8 mouse cellular contexts compared by ENCODE assay signal in the genomic region with DNA sequence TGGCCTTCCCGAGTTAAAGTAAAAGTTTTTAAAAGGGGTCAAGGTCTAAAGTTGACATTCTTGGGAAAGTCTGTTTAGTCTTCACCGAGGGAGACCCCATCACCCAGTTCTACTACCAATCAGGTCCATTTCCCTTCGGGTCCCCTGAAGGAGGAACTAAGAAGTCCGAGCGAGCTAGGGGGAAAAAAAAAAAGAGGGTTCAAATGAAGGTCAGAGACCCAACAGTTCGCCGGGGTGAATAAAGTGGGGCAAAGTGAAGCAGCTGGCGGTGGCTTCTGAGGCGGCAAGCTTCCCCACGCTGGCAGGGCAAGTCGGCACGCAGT. TPM values are rescaled to one million over a fixed set of nuclear protein-coding genes. Genes with fewer than 3 reads are reported as not detected.
A peak's percentile ranks its signal among the peaks of the same experiment; 100 is the strongest.
DNase-seq lines count a peak whose midpoint lies in the region; ATAC-seq lines count a peak whose summit lies in the region.

No protein-coding gene starts in this region.

- no peaks in the 10 kb centered on the region for H3K36me3 ChIP-seq in limb, embryonic 15.5 days
- no peaks in the 10 kb centered on the region for H3K36me3 ChIP-seq in stomach, embryonic 14.5 days (ENCODE audit: control insufficient read depth, insufficient read depth, low read length)

- H3K9ac ChIP-seq in limb, embryonic 15.5 days: peak overlapping the region; percentile 85
- H3K9ac ChIP-seq in stomach, embryonic 14.5 days (replicated peaks; ENCODE audit: low read depth, low read length): peak overlapping the region; percentile 89

- H3K27me3 ChIP-seq in limb, embryonic 15.5 days: no peaks in the 10 kb centered on the region
- H3K27me3 ChIP-seq in stomach, embryonic 14.5 days (ENCODE audit: control insufficient read depth, insufficient read depth, low read length): no peaks in the 10 kb centered on the region

- peak overlapping the region; percentile 77 for H3K4me2 ChIP-seq in limb, embryonic 15.5 days
- peak overlapping the region; percentile 76 for H3K4me2 ChIP-seq in stomach, embryonic 14.5 days (replicated peaks; ENCODE audit: low read depth, low read length)

- WGBS in limb, embryonic 15.5 days: under 1% methylated on average over 12 of the region's 12 CpGs
- WGBS in stomach, embryonic 14.5 days: under 1% methylated on average over 12 of the region's 12 CpGs

- H3K9me3 ChIP-seq in limb, embryonic 15.5 days: no peaks in the 10 kb centered on the region
- H3K9me3 ChIP-seq in stomach, embryonic 14.5 days (ENCODE audit: control insufficient read depth, low read depth, low read length): no peaks in the 10 kb centered on the region

- ATAC-seq in erythroblast, adult 5-6 weeks (replicated peaks; ENCODE audit: low FRiP score, poor library complexity, severe bottlenecking): peak; percentile 57; the same call in 1 of the 2 replicates
- ATAC-seq in limb, embryonic 15.5 days (ENCODE audit: insufficient number of reproducible peaks, low FRiP score, low TSS enrichment, low read depth): no peak
- ATAC-seq in stomach, embryonic 14.5 days (ENCODE audit: insufficient number of reproducible peaks, insufficient read depth, low FRiP score, low read depth): no peak

- H3K27ac ChIP-seq in limb, embryonic 15.5 days: peak overlapping the region; percentile 96
- peak overlapping the region; percentile 88 for H3K27ac ChIP-seq in stomach, embryonic 14.5 days (ENCODE audit: low read length)

- H3K4me3 ChIP-seq in limb, embryonic 15.5 days: peak overlapping the region; percentile 97
- H3K4me3 ChIP-seq in stomach, embryonic 14.5 days (ENCODE audit: low read depth, low read length): peak overlapping the region; percentile 99

- peak; percentile 57 for DNase-seq in embryo, embryonic 10 days (ENCODE audit: low spot score)
- DNase-seq in embryo, embryonic 9.5 days (ENCODE audit: extremely low spot score): no peak
- peak; percentile 61 for DNase-seq in 3T3-L1 (ENCODE audit: low read depth, low spot score)
- DNase-seq in cerebellum, adult 11 months: no peak
- DNase-seq in adrenal gland, postnatal 14 days: no peak

- peaks cover 25% of the 10 kb centered on the region for H3K4me1 ChIP-seq in limb, embryonic 15.5 days
- peaks cover 20% of the 10 kb centered on the region for H3K4me1 ChIP-seq in stomach, embryonic 14.5 days (ENCODE audit: control insufficient read depth, insufficient read depth, low read length)

RNA-seq across cellular contexts. Expression of gene Atxn2, which starts 0.3 kb away (rescaled TPM):
- total RNA-seq in erythroblast, adult 5-6 weeks (2015; ENCODE audit: low replicate concordance): 97.4 and 97.8 TPM in 2 replicates
- total RNA-seq in erythroblast, adult 5-6 weeks (2017; ENCODE audit: low replicate concordance): 166 and 169 TPM in 2 replicates
- 48.5 and 49.4 TPM in 2 replicates for polyA plus RNA-seq in limb, embryonic 15.5 days (2015; fragmentation: Nextera tagmentation; extraction: Ambion mirVana)
- 71.9 and 78.4 TPM in 2 replicates for polyA plus RNA-seq in stomach, embryonic 14.5 days (2014; fragmentation: Nextera tagmentation; extraction: Ambion mirVana)
- 170 and 187 TPM in 2 replicates for total RNA-seq in adrenal gland, postnatal 14 days (2021)

RNA-seq across cellular contexts. Expression of gene Brap, which starts 50.4 kb away (rescaled TPM):
- 30.4 and 45.1 TPM in 2 replicates for total RNA-seq in erythroblast, adult 5-6 weeks (2015; ENCODE audit: low replicate concordance)
- total RNA-seq in erythroblast, adult 5-6 weeks (2017; ENCODE audit: low replicate concordance): 67.0 and 88.8 TPM in 2 replicates
- polyA plus RNA-seq in limb, embryonic 15.5 days (2015; fragmentation: Nextera tagmentation; extraction: Ambion mirVana): 43.9 and 46.4 TPM in 2 replicates
- polyA plus RNA-seq in stomach, embryonic 14.5 days (2014; fragmentation: Nextera tagmentation; extraction: Ambion mirVana): 30.8 and 31.7 TPM in 2 replicates
- total RNA-seq in adrenal gland, postnatal 14 days (2021): 55.0 and 57.1 TPM in 2 replicates

RNA-seq across cellular contexts. Expression of gene Acad10, which starts 50.5 kb away (rescaled TPM):
- total RNA-seq in erythroblast, adult 5-6 weeks (2015; ENCODE audit: low replicate concordance): 2.1 and 3.7 TPM in 2 replicates
- 0.14 and 0.26 TPM in 2 replicates for total RNA-seq in erythroblast, adult 5-6 weeks (2017; ENCODE audit: low replicate concordance)
- polyA plus RNA-seq in limb, embryonic 15.5 days (2015; fragmentation: Nextera tagmentation; extraction: Ambion mirVana): 2.2 and 3.3 TPM in 2 replicates
- polyA plus RNA-seq in stomach, embryonic 14.5 days (2014; fragmentation: Nextera tagmentation; extraction: Ambion mirVana): 2.3 and 2.4 TPM in 2 replicates
- total RNA-seq in adrenal gland, postnatal 14 days (2021): 36.5 and 41.1 TPM in 2 replicates

Comparison
In these comparisons a context has a peak if more than half of its experiments do, and no peak if none do; other contexts are left out.
1. DNase-seq: peak in embryo, embryonic 10 days (single experiment) and 3T3-L1 (single experiment); none in embryo, embryonic 9.5 days (single experiment), cerebellum, adult 11 months (single experiment) and adrenal gland, postnatal 14 days (single experiment).